Mouse (Mus musculus) embryo, embryonic 11.5 days (tissue): ENCODE results near the gene Dnah8.
"Not testable (repeated sequence)": the region's sequence is repeated elsewhere in the genome, so short reads cannot be mapped to it uniquely, and the experiment has no call there.

ENCODE experiments used
- DNase-seq: peaks from one replicate; pipeline ENCODE4 v3.0.0-alpha.2; 2012; ENCODE audit warnings: low read depth, low spot score

The Dnah8 gene

GRCm38 (mm10) chr17:30609305-30609979 lies 14.7 kb upstream of the Dnah8 start:
- no peak for DNase-seq

DNA sequence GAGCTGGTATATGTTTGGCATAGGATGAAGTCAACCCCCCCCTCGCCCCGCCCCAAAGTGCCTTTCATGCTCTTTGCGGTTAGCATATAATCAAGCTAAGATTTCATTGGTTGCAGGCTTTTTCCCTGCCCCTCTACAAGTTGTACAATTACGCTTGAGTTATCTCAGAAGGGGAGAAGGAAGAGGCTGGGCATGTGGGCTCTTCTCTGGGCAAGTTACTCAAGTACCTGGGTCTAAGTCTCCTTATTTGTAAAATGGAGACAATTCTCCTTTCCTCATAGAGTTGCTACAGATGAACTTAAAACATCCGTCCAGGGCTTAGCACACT lies 14.2 kb upstream of the Dnah8 start:
- DNase-seq: no peak

DNA sequence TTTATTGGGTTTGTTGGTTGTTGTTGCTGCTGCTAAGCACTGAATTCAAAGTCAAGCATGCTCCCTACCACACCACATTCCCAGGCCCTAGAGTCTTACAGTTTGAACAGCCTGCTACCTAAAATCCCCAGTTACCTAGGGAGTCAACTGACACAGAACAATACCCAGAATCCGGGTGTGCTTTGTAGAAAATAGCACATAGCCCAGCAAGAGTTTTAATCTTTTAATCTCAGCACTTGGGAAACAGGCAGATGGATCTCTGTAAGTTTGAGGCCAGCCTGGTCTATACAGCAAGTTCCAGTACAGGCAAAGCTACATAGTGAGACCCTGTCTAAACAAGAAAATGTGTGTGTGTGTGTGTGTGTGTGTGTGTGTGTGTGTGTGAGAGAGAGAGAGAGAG lies 13.4 kb upstream of the Dnah8 start:
- no peak for DNase-seq

- DNase-seq: no peak
Observed at GRCm38 (mm10) chr17:30611221-30612074, 12.7 kb upstream of the Dnah8 start.

DNA sequence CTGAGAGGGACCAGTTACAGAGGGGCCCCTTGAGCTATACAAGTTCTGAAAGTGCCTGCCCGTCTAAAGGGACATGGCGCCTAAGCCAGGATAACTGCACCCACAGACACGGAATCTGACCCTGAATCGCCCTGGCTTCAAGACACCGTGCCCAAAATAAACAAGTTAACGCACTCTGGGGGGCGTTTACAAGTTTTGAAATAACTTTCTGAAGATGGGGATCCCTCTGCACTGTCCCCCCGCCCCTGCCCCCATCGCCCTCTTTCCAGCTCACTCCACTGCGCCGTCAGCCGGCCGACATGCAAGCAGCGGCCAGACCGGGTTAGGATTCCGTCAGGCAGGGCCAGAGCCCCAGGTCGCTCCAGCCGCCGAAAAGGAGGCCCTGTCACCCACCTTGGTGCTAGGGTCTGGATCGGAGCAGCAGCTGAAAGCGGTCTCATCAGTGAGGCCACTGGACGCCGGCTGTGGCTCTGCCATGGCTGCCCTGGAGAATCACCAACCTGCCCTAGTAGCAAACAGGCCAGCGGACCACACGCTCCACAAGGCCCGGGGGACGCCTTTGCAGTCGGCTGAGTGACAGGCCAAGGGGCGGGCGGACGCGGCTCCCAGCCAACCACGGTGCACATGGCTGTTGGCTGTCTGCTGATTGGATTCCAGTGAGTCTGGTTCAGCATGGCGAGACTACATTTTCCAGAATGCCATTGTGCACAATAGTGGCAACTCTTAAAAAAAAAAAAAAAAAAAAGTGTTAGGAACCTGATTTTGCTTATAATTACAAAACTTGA lies 11.9 kb upstream of the Dnah8 start:
- peak; percentile 97 for DNase-seq

DNA sequence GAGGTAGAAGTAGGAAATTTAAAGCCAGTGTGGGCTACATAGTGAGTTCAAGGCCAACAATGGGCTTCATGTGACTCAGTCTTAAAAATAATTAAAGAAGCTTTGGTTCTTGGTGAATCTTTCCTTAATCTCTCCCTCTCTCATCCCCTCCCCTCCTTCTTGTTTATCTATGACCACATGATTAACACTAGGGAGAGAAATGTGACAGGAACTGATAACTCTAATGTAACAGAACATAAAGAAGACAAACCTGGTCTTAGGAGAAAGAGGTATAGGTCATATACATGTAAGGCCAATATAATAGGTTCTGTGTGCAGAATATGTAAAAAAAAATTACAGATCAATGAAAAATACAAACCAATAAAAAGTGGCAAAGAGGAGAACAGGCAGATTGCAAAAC lies 10.8 kb upstream of the Dnah8 start:
- no peak for DNase-seq

GRCm38 (mm10) chr17:30616203-30616602 lies 8.0 kb upstream of the Dnah8 start:
- DNase-seq: no peak

GRCm38 (mm10) chr17:30618136-30618891 lies 5.8 kb upstream of the Dnah8 start:
- DNase-seq: no peak

DNA sequence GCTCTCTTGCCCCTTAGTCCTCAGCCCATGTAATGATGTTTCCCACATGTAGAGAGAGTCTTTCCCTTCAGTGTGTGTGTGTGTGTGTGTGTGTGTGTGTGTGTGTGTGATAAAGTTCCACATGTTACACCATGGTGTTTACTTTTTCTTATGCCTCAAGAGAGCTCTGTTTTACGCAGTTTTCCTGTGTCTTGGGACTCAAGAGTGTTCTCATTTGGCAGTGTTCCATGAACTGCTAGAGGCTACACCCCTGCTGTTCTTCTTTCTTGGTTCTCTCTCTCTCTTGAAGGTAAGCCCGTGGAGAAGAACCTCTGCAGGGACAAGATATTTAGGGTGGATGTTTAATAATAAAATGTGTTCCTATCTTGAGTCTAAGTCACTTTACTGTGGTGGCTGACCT lies 5.0 kb upstream of the Dnah8 start:
- no peak for DNase-seq

- DNase-seq: no peak
Observed at GRCm38 (mm10) chr17:30620548-30620947, 3.6 kb upstream of the Dnah8 start.

GRCm38 (mm10) chr17:30621450-30621849 lies 2.7 kb upstream of the Dnah8 start:
- no peak for DNase-seq

DNA sequence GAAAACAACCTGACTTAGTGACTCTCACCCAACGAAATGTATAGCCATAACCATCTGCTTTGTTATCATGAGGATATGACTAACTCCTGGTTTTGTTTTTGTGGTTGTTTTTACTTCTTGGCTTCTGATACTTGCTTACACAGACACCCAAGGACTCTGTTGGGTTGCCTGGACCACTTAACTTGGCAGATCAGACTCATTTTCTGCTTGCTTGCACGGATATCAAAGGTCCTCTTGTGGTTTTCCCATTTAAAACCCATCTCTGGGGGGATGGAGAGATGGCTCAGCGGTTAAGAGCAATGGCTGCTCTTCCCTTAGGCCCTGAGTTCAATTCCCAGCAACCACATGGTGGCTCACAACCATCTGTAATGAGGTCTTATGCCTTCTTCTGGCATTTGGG lies 954 bp upstream of the Dnah8 start:
- no peak for DNase-seq

DNA sequence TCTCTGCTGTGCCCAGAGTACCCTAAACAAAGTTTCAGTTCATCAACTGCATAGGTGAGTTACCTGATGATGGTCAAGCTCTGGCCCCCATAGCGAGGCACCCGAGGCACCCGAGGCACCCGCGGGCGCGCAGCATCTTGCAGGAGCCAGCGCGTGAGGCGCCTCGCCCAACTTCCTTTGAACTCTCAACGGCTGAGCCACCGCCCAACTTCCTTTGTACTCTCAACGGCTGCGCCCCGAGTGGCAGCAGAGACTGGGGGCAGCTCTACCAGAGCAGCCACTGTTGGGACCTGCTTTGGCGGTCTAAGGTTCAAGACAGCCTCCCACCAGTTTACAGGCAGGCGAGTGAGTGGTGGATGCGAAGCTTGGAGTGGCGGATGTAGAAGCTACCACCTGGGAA lies 2.6 kb downstream of the Dnah8 start, which contains the start of gene Glo1:
Gene Glo1, minus strand, starts transcription at position 153 of the 400 bp plus-strand sequence.
- DNase-seq: not testable (repeated sequence)

DNA sequence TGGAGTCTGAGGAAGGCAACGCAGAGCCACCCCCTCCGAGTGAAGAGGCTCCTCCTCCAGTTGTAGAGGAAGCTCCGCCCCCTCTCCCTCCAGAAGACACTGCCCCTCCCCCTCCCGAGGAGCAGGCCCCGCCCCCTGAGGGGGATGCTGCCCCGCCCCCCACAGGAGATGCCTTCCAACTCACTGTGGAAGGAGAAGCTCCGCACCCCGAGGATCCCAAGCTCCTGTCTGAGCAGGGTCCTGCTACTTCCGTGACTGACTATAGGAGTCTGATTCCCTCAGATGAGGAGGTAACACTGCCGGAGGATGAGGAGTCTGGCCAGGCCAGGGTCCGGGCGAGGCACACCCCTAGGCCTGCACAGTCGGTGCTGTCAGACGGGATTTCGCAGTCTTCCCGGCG lies 11.2 kb downstream of the Dnah8 start:
- no peak for DNase-seq

- DNase-seq: no peak
Observed at GRCm38 (mm10) chr17:30637714-30638113, 13.6 kb downstream of the Dnah8 start.

DNA sequence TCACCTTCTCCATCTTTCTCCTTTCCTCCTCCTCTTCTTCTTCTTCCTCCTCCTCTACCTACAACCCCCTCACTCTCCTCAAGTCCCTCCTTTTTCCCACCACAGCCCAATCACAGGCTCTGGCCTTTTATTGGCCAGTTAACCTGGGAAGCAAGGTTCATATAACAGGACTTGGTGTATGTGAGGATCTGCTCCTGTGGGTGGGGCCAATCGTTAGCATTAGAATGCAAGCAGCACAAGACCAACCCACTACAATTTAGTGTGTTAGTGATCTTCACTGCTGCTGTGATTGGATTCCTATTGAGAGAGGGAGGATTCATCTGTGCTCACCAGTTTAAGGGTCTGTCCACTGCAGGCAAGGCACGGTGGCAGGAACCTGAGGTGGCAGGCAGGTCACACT lies 14.8 kb downstream of the Dnah8 start:
- DNase-seq: no peak

DNA sequence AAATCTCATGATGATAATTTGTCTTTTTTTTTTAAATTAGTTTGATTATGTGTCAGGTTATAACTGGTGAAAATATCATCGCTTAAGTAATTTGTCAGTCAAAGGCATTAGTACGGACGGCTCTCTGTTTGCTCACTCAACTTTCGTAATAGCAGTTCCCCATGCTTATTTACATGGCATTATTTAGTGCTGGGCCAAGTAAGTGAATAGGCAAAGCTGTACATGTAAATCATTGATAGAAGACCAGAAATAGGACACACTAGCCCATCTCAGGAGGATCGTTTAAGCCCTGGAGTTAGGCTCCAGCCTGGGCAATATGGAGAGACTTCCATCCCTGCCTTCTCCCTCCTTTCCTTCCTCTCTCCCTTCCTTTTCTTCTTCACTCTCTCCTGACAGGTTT lies 16.7 kb downstream of the Dnah8 start:
- no peak for DNase-seq

GRCm38 (mm10) chr17:30648770-30649169 lies 24.6 kb downstream of the Dnah8 start:
- no peak for DNase-seq

GRCm38 (mm10) chr17:30653010-30653409 lies 28.9 kb downstream of the Dnah8 start:
- no peak for DNase-seq

DNA sequence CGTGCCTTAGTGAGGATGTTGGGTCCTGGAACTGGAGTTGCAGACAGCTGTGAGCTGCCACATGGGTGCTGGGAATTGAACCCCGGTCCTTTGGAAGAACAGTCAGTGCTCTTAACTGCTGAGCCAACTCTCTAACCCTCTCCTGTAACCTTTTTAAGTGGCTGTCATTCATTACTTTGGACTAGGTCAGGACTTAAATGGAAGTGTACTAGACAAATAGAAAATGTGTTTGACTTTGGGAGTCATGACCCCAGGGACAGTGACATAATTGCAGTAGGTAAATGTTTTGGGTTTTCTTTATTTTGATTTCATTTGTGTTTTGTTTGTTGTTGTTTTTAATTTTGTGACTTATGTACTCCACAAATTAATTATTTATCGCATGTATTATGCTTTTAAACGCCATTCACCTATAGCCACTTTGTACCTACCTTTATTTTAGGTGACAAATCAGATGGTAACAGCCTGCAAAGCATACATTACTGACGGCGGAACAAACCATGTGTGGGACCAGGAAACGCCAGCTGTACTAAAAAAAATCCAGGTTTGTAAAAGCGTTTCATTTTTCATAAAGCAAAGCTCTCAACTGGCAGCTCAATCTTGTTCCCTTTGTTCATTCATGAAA lies 33.5 kb downstream of the Dnah8 start:
- no peak for DNase-seq

DNA sequence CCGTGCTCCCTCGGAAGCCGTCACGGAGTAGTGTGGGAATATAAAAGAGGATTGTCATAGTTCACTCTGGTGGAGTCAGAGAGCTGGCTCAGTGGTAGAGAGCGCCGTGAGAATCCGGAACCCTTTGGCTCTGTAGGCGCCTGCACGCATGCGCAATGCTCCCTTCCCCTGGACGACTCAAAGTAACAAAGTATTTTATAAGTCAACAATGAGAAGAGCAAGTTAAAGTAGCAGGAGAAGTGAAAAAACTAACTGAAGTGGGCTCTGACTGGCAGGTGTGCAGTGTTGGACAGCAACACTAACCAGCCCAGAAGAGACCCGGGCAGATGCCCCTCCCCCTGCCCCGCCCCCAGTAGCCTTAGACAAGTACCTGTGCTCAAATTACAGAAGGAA lies 34.0 kb downstream of the Dnah8 start:
- DNase-seq: peak; percentile 46
